In genomic region chr9:60293129-60293528, GRCm38 (mm10) we compare ENCODE assay signal across 16 mouse cellular contexts.
"Had no signal": no experiment of that assay in that cellular context is flagged by ENCODE, and none has a peak within 500 bp of the region (broad histone marks: within the 10 kb centered on the region; RNA-seq: fewer than 3 reads in every experiment).

No protein-coding gene starts in this region.

- DNase-seq: retina, postnatal 1 day; right cerebral cortex, adult 18-20 months; right cerebral cortex, postnatal 14 days; right cerebral cortex, postnatal 25 days; right cerebral cortex, postnatal 4 days; spleen, adult 18-20 months; thymus, adult 18-20 months; thymus, adult 2 months; thymus, postnatal 14 days; thymus, postnatal 25 days; thymus, postnatal 36 days; thymus, postnatal 4 days had no signal

- H3K9ac ChIP-seq: neural tube, embryonic 13.5 days; neural tube, embryonic 15.5 days; stomach, embryonic 15.5 days had no signal

- H3K36me3 ChIP-seq: neural tube, embryonic 13.5 days; neural tube, embryonic 15.5 days; stomach, embryonic 15.5 days had no signal

- H3K27me3 ChIP-seq: neural tube, embryonic 13.5 days; neural tube, embryonic 15.5 days; stomach, embryonic 15.5 days had no signal

- H3K9me3 ChIP-seq: neural tube, embryonic 13.5 days; neural tube, embryonic 15.5 days; stomach, embryonic 15.5 days had no signal

- H3K4me2 ChIP-seq: neural tube, embryonic 13.5 days; neural tube, embryonic 15.5 days; stomach, embryonic 15.5 days had no signal

- H3K27ac ChIP-seq: neural tube, embryonic 13.5 days; neural tube, embryonic 15.5 days; stomach, embryonic 15.5 days; stomach, postnatal 0 days had no signal

- H3K4me3 ChIP-seq: neural tube, embryonic 13.5 days; neural tube, embryonic 15.5 days; stomach, embryonic 15.5 days had no signal
